Mouse (Mus musculus) heart, embryonic 16.5 days (tissue): ENCODE measurements around the gene Eif2ak3. TPM values are rescaled to one million over a fixed set of nuclear protein-coding genes. Genes with fewer than 3 reads are reported as not detected.

Source experiments
- ATAC-seq: fragments of 200-750 bp; cut with Nextera tagmentation; replicated peaks from 2 replicates; pipeline ENCODE4 v1.8.0; 2017; ENCODE audit warnings: moderate number of reproducible peaks; ENCODE audit not compliant: insufficient read depth, low FRiP score; ENCODE audit errors: extremely low read depth
- H3K27ac ChIP-seq: fragments of 300-500 bp; sonication (generic); 2 replicates; pipeline ENCODE4 v1.5.1; 2014; ENCODE audit warnings: mild to moderate bottlenecking, low read length, control low read depth, moderate library complexity
- H3K27me3 ChIP-seq: fragments of 300-500 bp; sonication (generic); 2 replicates; pipeline ENCODE4 v1.6.1; 2014; ENCODE audit warnings: low read length, mixed read lengths; ENCODE audit not compliant: control insufficient read depth, insufficient read depth
- H3K36me3 ChIP-seq: fragments of 300-500 bp; sonication (generic); 2 replicates; pipeline ENCODE4 v1.6.1; 2014; ENCODE audit not compliant: control insufficient read depth, insufficient read depth
- H3K4me1 ChIP-seq: fragments of 300-500 bp; sonication (generic); 2 replicates; pipeline ENCODE4 v1.6.1; 2014; ENCODE audit warnings: low read length, mixed read lengths; ENCODE audit not compliant: control insufficient read depth, insufficient read depth
- H3K4me2 ChIP-seq: fragments of 300-500 bp; sonication (generic); 2 replicates; pipeline ENCODE4 v1.6.1; 2014; ENCODE audit warnings: low read depth, mild to moderate bottlenecking, control low read depth, low read length
- H3K4me3 ChIP-seq: fragments of 300-500 bp; sonication (generic); 2 replicates; pipeline ENCODE4 v1.5.1; 2014; ENCODE audit warnings: mild to moderate bottlenecking, control low read depth, low read length
- H3K9ac ChIP-seq: fragments of 300-500 bp; sonication (generic); 2 replicates; pipeline ENCODE4 v1.6.1; 2014; ENCODE audit warnings: low read length, control low read depth
- H3K9me3 ChIP-seq: fragments of 300-500 bp; sonication (generic); replicated peaks from 2 replicates; pipeline ENCODE4 v1.6.1; 2016; ENCODE audit warnings: low read length; ENCODE audit not compliant: control insufficient read depth
- WGBS: fragments of 180-500 bp; shearing (Covaris S2); extraction: QIAGEN DNeasy Blood & Tissue Kit; methylation state at CpG from one replicate; pipeline ENCODE4 v1.1.7; 2014; 5-methylcytosine and 5-hydroxymethylcytosine counted together
- polyA plus RNA-seq: library from polyadenylated mRNA; unstranded; fragments of >200 nt; fragmentation: Nextera tagmentation; extraction: Ambion mirVana; gene quantifications from 2 replicates; pipeline ENCODE4 v1.2.1, GENCODE M21; 2015

Gene Eif2ak3
- polyA plus RNA-seq, 1 experiment from 2014 or later, result 6.3 TPM

DNA sequence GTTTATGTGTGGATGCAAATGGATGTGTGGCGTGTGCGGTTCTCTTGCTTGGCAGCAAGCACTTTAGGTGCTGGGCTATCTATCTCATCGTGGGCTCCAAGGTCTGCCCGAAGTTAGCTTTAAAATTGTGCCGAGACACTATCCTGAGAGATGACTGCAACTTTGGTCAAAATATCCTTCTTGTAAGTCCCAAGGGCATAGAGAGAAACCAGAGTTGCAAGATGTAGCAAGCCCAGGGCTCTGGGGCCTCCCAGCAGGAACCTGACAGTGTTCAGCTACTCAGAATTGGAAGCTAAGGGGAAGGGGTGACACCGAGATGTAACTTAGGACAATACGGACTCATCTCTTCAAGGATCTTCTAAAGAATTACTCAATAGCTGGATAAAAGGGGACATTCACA is 65.3 kb downstream of the Eif2ak3 start:
- Histone ChIP-seq H3K4me1 (peaks cover 7% of the 10 kb centered on the region; the same call in 1 of the 2 replicates), H3K9me3 (no peaks in the 10 kb centered on the region), H3K4me2 (no peak overlapping the region), H3K36me3 (peaks cover 11% of the 10 kb centered on the region), H3K9ac (no peak overlapping the region), H3K27ac (no peak overlapping the region), H3K4me3 (no peak overlapping the region), H3K27me3 (peaks cover 6% of the 10 kb centered on the region; the same call in 1 of the 2 replicates)
- WGBS, result 82% methylated on average over 7 of the region's 7 CpGs
- no peak for ATAC-seq

DNA sequence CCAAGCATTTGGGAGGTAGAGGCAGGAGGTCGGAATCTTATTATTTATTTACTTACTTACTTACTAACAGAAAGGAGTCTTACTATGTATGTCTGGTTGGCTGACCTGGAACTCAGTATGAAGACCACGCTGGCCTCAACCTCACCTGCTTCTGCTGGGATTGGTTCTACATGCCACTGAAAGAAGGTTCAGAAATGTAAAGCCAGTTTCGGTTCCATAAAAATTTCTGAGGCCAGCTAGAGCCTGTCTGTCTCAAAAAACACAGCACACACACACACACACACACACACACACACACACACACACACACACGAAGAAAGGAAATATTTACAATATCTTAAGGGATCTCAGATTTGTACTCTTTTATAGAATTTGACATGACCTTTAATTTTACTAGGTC is 66.0 kb downstream of the Eif2ak3 start:
- H3K36me3 ChIP-seq, result peaks cover 8% of the 10 kb centered on the region
- H3K4me2 ChIP-seq, result no peak overlapping the region
- peaks cover 7% of the 10 kb centered on the region; the same call in 1 of the 2 replicates for H3K4me1 ChIP-seq
- H3K9me3 ChIP-seq, result no peaks in the 10 kb centered on the region
- no peak for ATAC-seq
- no peak overlapping the region for H3K27ac ChIP-seq
- no peak overlapping the region for H3K4me3 ChIP-seq
- H3K27me3 ChIP-seq, result peaks cover 6% of the 10 kb centered on the region; the same call in 1 of the 2 replicates
- WGBS, result 69% methylated on average over 4 of the region's 4 CpGs
- H3K9ac ChIP-seq, result no peak overlapping the region

- Histone ChIP-seq H3K27ac (no peak overlapping the region), H3K4me3 (peak overlapping the region; percentile 21), H3K27me3 (peaks cover 6% of the 10 kb centered on the region; the same call in 1 of the 2 replicates), H3K4me2 (peak overlapping the region; percentile 56), H3K4me1 (peaks cover 7% of the 10 kb centered on the region; the same call in 1 of the 2 replicates), H3K9ac (no peak overlapping the region), H3K36me3 (no peaks in the 10 kb centered on the region), H3K9me3 (no peaks in the 10 kb centered on the region)
- 12% methylated on average over 20 of the region's 20 CpGs for WGBS
- ATAC-seq, result no peak
Measured at GRCm38 (mm10) chr6:70911668-70912395, 67.5 kb downstream of the Eif2ak3 start.

DNA sequence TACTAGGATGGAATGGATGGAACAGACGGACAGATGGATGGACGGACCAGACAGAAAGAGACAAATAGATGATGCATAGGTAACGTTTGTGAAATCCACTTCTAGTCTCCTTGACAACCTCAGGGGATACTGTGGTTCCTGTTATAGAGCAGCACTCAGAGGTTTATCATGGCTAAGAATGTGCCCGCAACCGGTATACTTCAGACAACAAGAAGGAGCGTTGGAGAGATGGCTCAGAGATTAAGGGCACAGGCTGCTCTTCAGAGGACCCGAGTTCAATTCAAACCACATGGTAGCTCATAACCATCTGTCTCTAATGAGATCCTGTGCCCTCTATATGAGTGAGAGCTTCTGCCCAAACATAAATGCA is 68.1 kb downstream of the Eif2ak3 start:
- Histone ChIP-seq H3K36me3 (no peaks in the 10 kb centered on the region), H3K4me3 (no peak overlapping the region), H3K4me1 (peaks cover 7% of the 10 kb centered on the region; the same call in 1 of the 2 replicates), H3K27ac (no peak overlapping the region), H3K4me2 (no peak overlapping the region; the same call in 1 of the 2 replicates), H3K9ac (no peak overlapping the region), H3K9me3 (no peaks in the 10 kb centered on the region), H3K27me3 (peaks cover 6% of the 10 kb centered on the region; the same call in 1 of the 2 replicates)
- no peak for ATAC-seq
- WGBS, result 54% methylated on average over 7 of the region's 7 CpGs

GRCm38 (mm10) chr6:70918827-70919226 is 74.5 kb downstream of the Eif2ak3 start, which contains the start of gene Tex37:
Gene Tex37, minus strand, starts transcription at chr6:70918927.
- no peaks in the 10 kb centered on the region for H3K4me1 ChIP-seq
- no peak within 1 kb of the TSS for H3K4me2 ChIP-seq
- H3K36me3 ChIP-seq, result no peaks in the 10 kb centered on the region
- no peak within 1 kb of the TSS for H3K4me3 ChIP-seq
- no peak for ATAC-seq
- H3K9me3 ChIP-seq, result no peaks in the 10 kb centered on the region
- H3K9ac ChIP-seq, result no peak within 1 kb of the TSS
- 83% methylated on average over 3 of the region's 3 CpGs for whole genome bisulfite sequencing
- H3K27ac ChIP-seq, result no peak within 1 kb of the TSS
- peaks cover 3% of the 10 kb centered on the region; the same call in 1 of the 2 replicates for H3K27me3 ChIP-seq

- no peak for ATAC-seq
- H3K27me3 ChIP-seq, result peaks cover 3% of the 10 kb centered on the region; the same call in 1 of the 2 replicates
- peak overlapping the region; percentile 49 for H3K4me2 ChIP-seq
- H3K9ac ChIP-seq, result no peak overlapping the region
- H3K4me1 ChIP-seq, result no peaks in the 10 kb centered on the region
- H3K27ac ChIP-seq, result no peak overlapping the region
- H3K9me3 ChIP-seq, result no peaks in the 10 kb centered on the region
- 8% methylated on average over 22 of the region's 22 CpGs for WGBS
- H3K4me3 ChIP-seq, result no peak overlapping the region
- no peaks in the 10 kb centered on the region for H3K36me3 ChIP-seq
Measured at GRCm38 (mm10) chr6:70921274-70922074, 77.2 kb downstream of the Eif2ak3 start.

GRCm38 (mm10) chr6:70931801-70932200 is 87.5 kb downstream of the Eif2ak3 start:
- 81% methylated on average over 2 of the region's 2 CpGs for WGBS
- H3K4me2 ChIP-seq, result no peak overlapping the region
- H3K36me3 ChIP-seq, result no peaks in the 10 kb centered on the region
- no peak overlapping the region for H3K4me3 ChIP-seq
- H3K9ac ChIP-seq, result no peak overlapping the region
- no peaks in the 10 kb centered on the region for H3K4me1 ChIP-seq
- no peaks in the 10 kb centered on the region for H3K27me3 ChIP-seq
- H3K9me3 ChIP-seq, result no peaks in the 10 kb centered on the region
- no peak for ATAC-seq
- H3K27ac ChIP-seq, result no peak overlapping the region

- no peaks in the 10 kb centered on the region for H3K9me3 ChIP-seq
- H3K4me1 ChIP-seq, result peaks cover 9% of the 10 kb centered on the region
- H3K4me2 ChIP-seq, result no peak overlapping the region
- H3K27ac ChIP-seq, result no peak overlapping the region
- no peak overlapping the region for H3K4me3 ChIP-seq
- 66% methylated on average over 7 of the region's 7 CpGs for WGBS
- ATAC-seq, result no peak
- peaks cover 49% of the 10 kb centered on the region for H3K27me3 ChIP-seq
- no peak overlapping the region for H3K9ac ChIP-seq
- no peaks in the 10 kb centered on the region for H3K36me3 ChIP-seq
Measured at GRCm38 (mm10) chr6:70953274-70953673, 109.0 kb downstream of the Eif2ak3 start.

DNA sequence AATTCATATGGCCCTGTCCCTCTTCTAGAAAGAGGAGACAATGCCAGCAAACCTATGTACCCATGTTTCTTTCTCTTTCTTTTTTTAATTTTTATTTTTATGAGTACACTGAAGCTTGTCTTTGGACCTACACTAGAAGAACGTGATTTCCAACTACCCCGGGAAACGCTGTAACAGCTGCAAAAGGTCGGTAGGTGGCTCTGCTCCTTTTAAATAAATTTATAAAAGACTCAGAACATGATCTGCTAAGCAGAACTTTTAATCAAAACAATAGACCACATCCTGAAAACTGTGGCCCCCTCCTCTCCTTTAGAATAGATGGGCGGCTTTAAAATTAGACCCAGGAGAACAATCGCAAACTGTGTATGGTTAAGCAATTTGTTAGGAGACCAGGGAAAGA is 109.7 kb downstream of the Eif2ak3 start:
- WGBS, result 13% methylated on average over 6 of the region's 6 CpGs
- Histone ChIP-seq H3K4me2 (no peak overlapping the region), H3K4me1 (peaks cover 9% of the 10 kb centered on the region), H3K9ac (no peak overlapping the region), H3K9me3 (no peaks in the 10 kb centered on the region), H3K36me3 (no peaks in the 10 kb centered on the region), H3K27ac (no peak overlapping the region), H3K27me3 (peaks cover 55% of the 10 kb centered on the region), H3K4me3 (no peak overlapping the region)
- no peak for ATAC-seq
